Comparison of ENCODE assay signal across 27 mouse cellular contexts in genomic region chr2:163095784-163096183, GRCm38 (mm10). TPM values are rescaled to one million over a fixed set of nuclear protein-coding genes. Genes with fewer than 3 reads are reported as not detected.
DNase-seq lines count a peak whose midpoint lies in the region; ATAC-seq and TF ChIP-seq lines count a peak whose summit lies in the region.
"Had no signal": no experiment of that assay in that cellular context is flagged by ENCODE, and none has a peak within 500 bp of the region (broad histone marks: within the 10 kb centered on the region; RNA-seq: fewer than 3 reads in every experiment).

No protein-coding gene starts in this region.

- H3K4me3 ChIP-seq in kidney, adult 2 months (ENCODE audit: insufficient read depth, low read depth, low read length): no peak overlapping the region
- H3K4me3 ChIP-seq in kidney, embryonic 15.5 days (replicated peaks): no peak overlapping the region
- H3K4me3 ChIP-seq in lung, embryonic 14.5 days (ENCODE audit: low read depth, low read length): no peak overlapping the region
- H3K4me3 ChIP-seq in lung, adult 2 months (replicated peaks; ENCODE audit: extremely low read depth, low read depth, low read length): no peak overlapping the region
- H3K4me3 ChIP-seq in lung, postnatal 0 days (ENCODE audit: low read depth, low read length): no peak overlapping the region
- no peak overlapping the region for H3K4me3 ChIP-seq in midbrain, embryonic 15.5 days
- H3K4me3 ChIP-seq: forebrain, embryonic 10.5 days; heart, embryonic 10.5 days; hindbrain, embryonic 10.5 days; limb, embryonic 13.5 days; myocyte; neural tube, embryonic 15.5 days had no signal

- H3K4me2 ChIP-seq in kidney, embryonic 15.5 days: no peak overlapping the region
- no peak overlapping the region for H3K4me2 ChIP-seq in lung, embryonic 14.5 days
- no peak overlapping the region for H3K4me2 ChIP-seq in lung, postnatal 0 days (replicated peaks; ENCODE audit: low read depth, low read length)
- no peak overlapping the region for H3K4me2 ChIP-seq in midbrain, embryonic 15.5 days
- H3K4me2 ChIP-seq: limb, embryonic 13.5 days; neural tube, embryonic 15.5 days had no signal

- no peak for TF ChIP-seq EP300 in lung, postnatal 0 days (IDR thresholded peaks at IDR 0.05)

- DNase-seq in kidney, adult 2 months: peak; percentile 38
- peak; percentile 81 for DNase-seq in lung, embryonic 14.5 days
- no peak for DNase-seq in lung, adult 2 months
- peak; percentile 61 for DNase-seq in lung, postnatal 0 days (ENCODE audit: low spot score)
- peak; percentile 42 for DNase-seq in yolk sac, embryonic 10.5 days (ENCODE audit: low spot score)
- no peak for DNase-seq in left cerebral cortex, postnatal 10 days (ENCODE audit: extremely low spot score in 1 of 2, low spot score in 2 of 2)
- DNase-seq: adrenal gland, postnatal 36 days; cerebellum, adult 11-12 months; midbrain, embryonic 14.5 days; thymus, adult 2 months had no signal

- no peaks in the 10 kb centered on the region for H3K9me3 ChIP-seq in kidney, embryonic 15.5 days (replicated peaks)
- no peaks in the 10 kb centered on the region for H3K9me3 ChIP-seq in lung, embryonic 14.5 days (ENCODE audit: low read depth, low read length)
- H3K9me3 ChIP-seq in lung, postnatal 0 days (ENCODE audit: low read length): no peaks in the 10 kb centered on the region
- no peaks in the 10 kb centered on the region for H3K9me3 ChIP-seq in midbrain, embryonic 15.5 days
- H3K9me3 ChIP-seq: forebrain, embryonic 10.5 days; heart, embryonic 10.5 days; hindbrain, embryonic 10.5 days; limb, embryonic 13.5 days; neural tube, embryonic 15.5 days had no signal

- ATAC-seq in kidney, embryonic 15.5 days (replicated peaks; ENCODE audit: low FRiP score): no peak
- ATAC-seq in lung, embryonic 14.5 days (ENCODE audit: insufficient read depth): 0 out of 2 replicates have a peak, but pooled peaks have one; percentile 62
- peak; percentile 57 for ATAC-seq in lung, postnatal 0 days
- ATAC-seq in midbrain, embryonic 15.5 days (replicated peaks): no peak

- no peaks in the 10 kb centered on the region for H3K27me3 ChIP-seq in kidney, adult 2 months (replicated peaks; ENCODE audit: control insufficient read depth, insufficient read depth, low read length)
- H3K27me3 ChIP-seq in kidney, embryonic 15.5 days: peaks cover 16% of the 10 kb centered on the region
- H3K27me3 ChIP-seq in lung, embryonic 14.5 days (ENCODE audit: insufficient read depth, low read length): no peaks in the 10 kb centered on the region
- no peaks in the 10 kb centered on the region for H3K27me3 ChIP-seq in lung, postnatal 0 days (replicated peaks; ENCODE audit: insufficient read depth, low read length)
- H3K27me3 ChIP-seq in midbrain, embryonic 15.5 days (replicated peaks): no peaks in the 10 kb centered on the region

- no peak overlapping the region for H3K27ac ChIP-seq in kidney, adult 2 months (ENCODE audit: insufficient read depth, low read depth, low read length)
- H3K27ac ChIP-seq in kidney, embryonic 15.5 days: no peak overlapping the region
- H3K27ac ChIP-seq in lung, embryonic 14.5 days (ENCODE audit: low read depth): no peak overlapping the region; the same call in 1 of the 2 replicates
- H3K27ac ChIP-seq in lung, postnatal 0 days (ENCODE audit: low read length): no peak overlapping the region
- H3K27ac ChIP-seq in midbrain, embryonic 15.5 days: no peak overlapping the region
- H3K27ac ChIP-seq: forebrain, embryonic 10.5 days; heart, embryonic 10.5 days; hindbrain, embryonic 10.5 days; limb, embryonic 13.5 days; neural tube, embryonic 15.5 days had no signal

- TF ChIP-seq POLR2A in kidney, adult 2 months (IDR thresholded peaks at IDR 0.05; ENCODE audit: low read depth, low read length): no peak
- TF ChIP-seq POLR2A in lung, adult 2 months (IDR thresholded peaks at IDR 0.05; ENCODE audit: borderline replicate concordance, extremely low read depth, low read depth, low read length): no peak

- TF ChIP-seq CTCF in kidney, adult 2 months (conservative IDR thresholded peaks at IDR 0.05; ENCODE audit: insufficient read depth, insufficient read length, low read depth, low read length): no peak
- no peak for TF ChIP-seq CTCF in lung, embryonic 14.5 days (IDR thresholded peaks at IDR 0.05; ENCODE audit: low read depth)
- no peak for TF ChIP-seq CTCF in lung, adult 2 months (IDR thresholded peaks at IDR 0.05; ENCODE audit: insufficient read depth, low read length)
- TF ChIP-seq CTCF in lung, postnatal 0 days (IDR thresholded peaks at IDR 0.05): no peak

- no peaks in the 10 kb centered on the region for H3K36me3 ChIP-seq in kidney, adult 2 months (ENCODE audit: control insufficient read depth, insufficient read depth, low read length)
- no peaks in the 10 kb centered on the region for H3K36me3 ChIP-seq in kidney, embryonic 15.5 days
- no peaks in the 10 kb centered on the region for H3K36me3 ChIP-seq in lung, embryonic 14.5 days (ENCODE audit: insufficient read depth)
- H3K36me3 ChIP-seq in lung, postnatal 0 days (ENCODE audit: insufficient read depth, low read length): no peaks in the 10 kb centered on the region
- no peaks in the 10 kb centered on the region for H3K36me3 ChIP-seq in midbrain, embryonic 15.5 days (replicated peaks)
- H3K36me3 ChIP-seq: forebrain, embryonic 10.5 days; heart, embryonic 10.5 days; hindbrain, embryonic 10.5 days; limb, embryonic 13.5 days; neural tube, embryonic 15.5 days had no signal

- H3K9ac ChIP-seq in kidney, embryonic 15.5 days: no peak overlapping the region
- H3K9ac ChIP-seq in lung, embryonic 14.5 days: no peak overlapping the region
- H3K9ac ChIP-seq in lung, postnatal 0 days (replicated peaks; ENCODE audit: low read depth): no peak overlapping the region
- H3K9ac ChIP-seq in midbrain, embryonic 15.5 days: no peak overlapping the region
- H3K9ac ChIP-seq: limb, embryonic 13.5 days; neural tube, embryonic 15.5 days had no signal

- 50% methylated on average over 3 of the region's 3 CpGs for WGBS in kidney, adult 2 months
- 53% methylated on average over 3 of the region's 3 CpGs for WGBS in kidney, embryonic 15.5 days
- WGBS in lung, embryonic 14.5 days: 15% methylated on average over 3 of the region's 3 CpGs
- WGBS in lung, adult 2 months: 18% methylated on average over 3 of the region's 3 CpGs
- 9% methylated on average over 3 of the region's 3 CpGs for whole genome bisulfite sequencing in lung, postnatal 0 days
- WGBS in midbrain, embryonic 15.5 days: 52% methylated on average over 3 of the region's 3 CpGs

- intact Hi-C loops in left cerebral cortex, postnatal 10 days (cut with DNase I): no loop called here

- no peaks in the 10 kb centered on the region for H3K4me1 ChIP-seq in kidney, adult 2 months (ENCODE audit: control insufficient read depth, insufficient read depth, low read length)
- H3K4me1 ChIP-seq in kidney, embryonic 15.5 days: no peaks in the 10 kb centered on the region
- H3K4me1 ChIP-seq in lung, embryonic 14.5 days (ENCODE audit: insufficient read depth): no peaks in the 10 kb centered on the region
- H3K4me1 ChIP-seq in lung, adult 2 months (ENCODE audit: control insufficient read depth, insufficient read depth, low read length): peaks cover 2% of the 10 kb centered on the region; the same call in 1 of the 2 replicates
- H3K4me1 ChIP-seq in lung, postnatal 0 days (ENCODE audit: insufficient read depth, low read depth, low read length): peaks cover 4% of the 10 kb centered on the region; the same call in 1 of the 2 replicates
- H3K4me1 ChIP-seq in midbrain, embryonic 15.5 days: no peaks in the 10 kb centered on the region
- H3K4me1 ChIP-seq: limb, embryonic 13.5 days had no signal

RNA-seq across cellular contexts. Expression of gene Gtsf1l, which starts 8.1 kb away (rescaled TPM):
- polyA plus RNA-seq in kidney, adult 2 months (2012; rRNA removed): 0.12 TPM in 1 of 2 replicates, not detected in the other
- polyA plus RNA-seq in kidney, embryonic 15.5 days (2015; fragmentation: Nextera tagmentation; extraction: Ambion mirVana): not detected in 2 replicates
- polyA plus RNA-seq in lung, embryonic 14.5 days (2014; fragmentation: Nextera tagmentation; extraction: Ambion mirVana): not detected in 2 replicates
- 0.29 TPM in 1 of 2 replicates, not detected in the other for polyA plus RNA-seq in lung, adult 2 months (2012; rRNA removed)
- polyA plus RNA-seq in lung, postnatal 0 days (2015; fragmentation: Nextera tagmentation; extraction: Ambion mirVana): 0.35 TPM in 2 replicates
- not detected for total RNA-seq in left cerebral cortex, postnatal 10 days (2021)
- polyA plus RNA-seq in midbrain, embryonic 15.5 days (2015; fragmentation: Nextera tagmentation; extraction: Ambion mirVana): not detected in 2 replicates
- total RNA-seq: adrenal gland, postnatal 36 days; gastrocnemius, adult 18-20 months; layer of hippocampus, postnatal 10 days; left cerebral cortex, postnatal 14 days; megakaryocyte, adult 5-6 weeks had no signal
- polyA plus RNA-seq: forebrain, embryonic 10.5 days; heart, embryonic 10.5 days; heart, postnatal 0 days; hindbrain, embryonic 10.5 days; large intestine, adult 2 months; limb, embryonic 13.5 days; midbrain, embryonic 14.5 days; myocyte; neural tube, embryonic 15.5 days; spleen, adult 2 months; stomach, embryonic 14.5 days; thymus, adult 2 months; urinary bladder, adult 2 months had no signal

RNA-seq across cellular contexts. Expression of gene Mybl2, which starts 41.3 kb away (rescaled TPM):
- polyA plus RNA-seq in kidney, adult 2 months (2012; rRNA removed): 1.3 and 1.4 TPM in 2 replicates
- polyA plus RNA-seq in kidney, embryonic 15.5 days (2015; fragmentation: Nextera tagmentation; extraction: Ambion mirVana): 25.7 and 29.4 TPM in 2 replicates
- polyA plus RNA-seq in lung, embryonic 14.5 days (2014; fragmentation: Nextera tagmentation; extraction: Ambion mirVana): 33.4 and 39.5 TPM in 2 replicates
- polyA plus RNA-seq in lung, adult 2 months (2012; rRNA removed): 1.5 and 1.8 TPM in 2 replicates
- 1.5 and 1.8 TPM in 2 replicates for polyA plus RNA-seq in lung, postnatal 0 days (2015; fragmentation: Nextera tagmentation; extraction: Ambion mirVana)
- total RNA-seq in left cerebral cortex, postnatal 10 days (2021): 1 to 10 TPM in 1 of 2 experiments, under 1 TPM in 1; 0.79 to 1.5 TPM
- 4.0 and 4.9 TPM in 2 replicates for polyA plus RNA-seq in midbrain, embryonic 15.5 days (2015; fragmentation: Nextera tagmentation; extraction: Ambion mirVana)

Comparison
In these comparisons a context has a peak if more than half of its experiments do, and no peak if none do; other contexts are left out.
1. DNase-seq: peak in kidney, adult 2 months (single experiment), lung, embryonic 14.5 days (single experiment), lung, postnatal 0 days (single experiment) and yolk sac, embryonic 10.5 days (single experiment); none in lung, adult 2 months (single experiment) and left cerebral cortex, postnatal 10 days (0 of 2).
2. ATAC-seq: peak in lung, embryonic 14.5 days (single experiment) and lung, postnatal 0 days (single experiment); none in kidney, embryonic 15.5 days (single experiment) and midbrain, embryonic 15.5 days (single experiment).